Mouse (Mus musculus): ENCODE data around the gene Gpr179. TPM values are rescaled to one million over a fixed set of nuclear protein-coding genes. Genes with fewer than 3 reads are reported as not detected.

Gene Gpr179
- polyA plus RNA-seq, 1 experiment: 0.08 TPM

DNA sequence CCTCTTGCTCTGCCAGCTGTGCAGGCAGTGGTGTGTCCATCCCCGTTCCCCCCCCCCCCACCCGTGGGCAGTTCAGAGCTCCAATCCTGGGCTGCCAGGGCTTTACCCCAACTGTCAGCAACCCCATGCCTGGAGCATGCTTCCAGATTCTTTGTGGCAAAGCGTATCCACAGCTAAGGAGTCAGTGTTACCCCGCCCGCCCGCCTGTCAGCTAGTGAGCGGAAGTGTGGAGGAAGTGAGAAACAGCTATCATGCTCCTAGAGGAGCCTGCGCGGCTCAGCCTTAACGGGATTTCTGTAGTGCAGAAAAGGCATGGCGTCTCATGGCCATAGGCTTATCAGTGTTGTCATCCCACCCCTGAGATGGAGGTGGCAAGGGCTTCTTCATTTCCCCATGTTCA is 42.3 kb upstream of the Gpr179 start:
- H3ac ChIP-seq (ENCODE audit: control insufficient read depth, insufficient read length): no peak overlapping the region
- H3K27me3 ChIP-seq (ENCODE audit: control insufficient read depth, insufficient read depth, insufficient read length): no peaks in the 10 kb centered on the region
- H3K36me3 ChIP-seq (ENCODE audit: control insufficient read depth, insufficient read depth): peaks cover 42% of the 10 kb centered on the region
- no peak overlapping the region for H3K4me3 ChIP-seq
- TF ChIP-seq MYOG (IDR thresholded peaks at IDR 0.05; ENCODE audit: control insufficient read depth in 1 of 3, insufficient read depth in 1 of 3, insufficient read length in 2 of 3, low read depth in 2 of 3) (no peak), TCF3 (IDR thresholded peaks at IDR 0.05; ENCODE audit: insufficient read length, low read depth) (no peak), TCF12 (IDR thresholded peaks at IDR 0.05; ENCODE audit: insufficient read depth, poor library complexity, severe bottlenecking) (no peak), REST (IDR thresholded peaks at IDR 0.05; ENCODE audit: insufficient read depth, insufficient read length) (no peak), MYOD1 (IDR thresholded peaks at IDR 0.05; ENCODE audit: control insufficient read depth in 1 of 3, insufficient read length in 2 of 3, low read depth in 2 of 3) (no peak), POLR2AphosphoS2 (IDR thresholded peaks at IDR 0.05; ENCODE audit: insufficient read length, low read depth) (no peak)
- H3K4me2 ChIP-seq (ENCODE audit: low read depth): no peak overlapping the region
- H3K79me2 ChIP-seq (ENCODE audit: control insufficient read depth, insufficient read depth): no peaks in the 10 kb centered on the region

- H3K36me3 ChIP-seq (ENCODE audit: control insufficient read depth, insufficient read depth): peaks cover 47% of the 10 kb centered on the region
- no peaks in the 10 kb centered on the region for H3K79me2 ChIP-seq (ENCODE audit: control insufficient read depth, insufficient read depth)
- no peak for TF ChIP-seq REST (IDR thresholded peaks at IDR 0.05; ENCODE audit: insufficient read depth, insufficient read length)
- TF ChIP-seq USF1 (IDR thresholded peaks at IDR 0.05; ENCODE audit: low read depth): no peak
- TF ChIP-seq MYOD1 (IDR thresholded peaks at IDR 0.05; ENCODE audit: control insufficient read depth in 1 of 3, insufficient read length in 2 of 3, low read depth in 2 of 3): no peak
- TF ChIP-seq MAX (IDR thresholded peaks at IDR 0.05; ENCODE audit: low read depth): no peak
- H3K4me2 ChIP-seq (ENCODE audit: low read depth): no peak overlapping the region
- no peak overlapping the region for H3ac ChIP-seq (ENCODE audit: control insufficient read depth, insufficient read length)
- no peak overlapping the region for H3K4me3 ChIP-seq
- H3K27me3 ChIP-seq (ENCODE audit: control insufficient read depth, insufficient read depth, insufficient read length): no peaks in the 10 kb centered on the region
These were observed 41.8 kb upstream of the Gpr179 start for GRCm38 (mm10) chr11:97393658-97394057.

DNA sequence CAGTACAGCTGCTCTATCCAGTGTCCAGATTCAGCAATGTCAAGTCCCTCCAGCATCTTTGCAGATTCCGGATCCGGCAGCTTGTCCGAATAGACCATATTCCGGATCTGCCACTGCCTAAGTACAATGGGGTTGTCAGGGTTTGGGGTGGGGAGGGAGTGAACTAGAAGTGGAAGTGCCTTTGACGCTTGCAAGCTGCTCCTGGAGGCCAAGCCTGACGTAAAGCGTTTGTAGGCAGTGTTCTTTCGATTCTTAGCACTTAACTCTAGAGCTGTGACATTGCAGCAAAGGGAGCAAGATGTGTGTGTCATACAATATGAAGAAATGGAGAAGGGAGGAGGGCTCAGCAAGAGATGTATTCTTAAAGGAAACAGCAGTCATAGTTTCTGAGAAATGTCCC is 37.2 kb upstream of the Gpr179 start:
- H3K4me3 ChIP-seq: no peak overlapping the region
- no peak overlapping the region for H3K4me2 ChIP-seq (ENCODE audit: low read depth)
- H3K27me3 ChIP-seq (ENCODE audit: control insufficient read depth, insufficient read depth, insufficient read length): no peaks in the 10 kb centered on the region
- peaks cover 49% of the 10 kb centered on the region for H3K36me3 ChIP-seq (ENCODE audit: control insufficient read depth, insufficient read depth)
- H3K79me2 ChIP-seq (ENCODE audit: control insufficient read depth, insufficient read depth): no peaks in the 10 kb centered on the region
- no peak for TF ChIP-seq SRF (IDR thresholded peaks at IDR 0.05; ENCODE audit: control insufficient read depth, insufficient read length, low read depth)
- TF ChIP-seq TCF3 (IDR thresholded peaks at IDR 0.05; ENCODE audit: insufficient read length, low read depth): no peak
- no peak for TF ChIP-seq REST (IDR thresholded peaks at IDR 0.05; ENCODE audit: insufficient read depth, insufficient read length)
- no peak for TF ChIP-seq TCF12 (IDR thresholded peaks at IDR 0.05; ENCODE audit: insufficient read depth, poor library complexity, severe bottlenecking)
- TF ChIP-seq CEBPB (IDR thresholded peaks at IDR 0.05; ENCODE audit: insufficient read depth, poor library complexity, severe bottlenecking): no peak
- no peak for TF ChIP-seq POLR2A (IDR thresholded peaks at IDR 0.05; ENCODE audit: insufficient read length, low read depth)
- TF ChIP-seq MYOG (IDR thresholded peaks at IDR 0.05; ENCODE audit: control insufficient read depth in 1 of 3, insufficient read depth in 1 of 3, insufficient read length in 2 of 3, low read depth in 2 of 3): no peak
- no peak overlapping the region for H3ac ChIP-seq (ENCODE audit: control insufficient read depth, insufficient read length)

DNA sequence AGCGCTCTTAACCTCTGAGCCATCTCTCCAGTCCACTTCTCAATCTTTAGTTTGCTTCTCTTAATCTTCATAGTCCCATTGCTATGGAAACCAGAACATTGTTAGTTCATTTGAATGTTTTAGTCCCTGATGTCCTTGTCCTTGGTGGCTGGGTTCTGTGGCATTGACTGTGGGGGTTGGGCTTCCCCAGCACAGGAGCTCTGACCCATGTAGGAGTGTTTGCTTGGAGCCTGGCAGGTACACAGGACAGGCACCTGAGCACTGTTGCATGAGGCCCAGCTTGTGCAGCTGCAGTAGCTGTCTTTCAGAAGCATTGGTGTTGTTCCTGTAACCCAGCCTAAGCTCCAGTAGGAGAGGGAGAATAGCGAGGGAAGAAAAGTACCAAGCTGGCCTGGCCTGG is 35.9 kb upstream of the Gpr179 start:
- H3K36me3 ChIP-seq (ENCODE audit: control insufficient read depth, insufficient read depth): peaks cover 55% of the 10 kb centered on the region
- H3K4me2 ChIP-seq (ENCODE audit: low read depth): no peak overlapping the region
- TF ChIP-seq MYOD1 (IDR thresholded peaks at IDR 0.05; ENCODE audit: control insufficient read depth in 1 of 3, insufficient read length in 2 of 3, low read depth in 2 of 3): no peak
- no peak for TF ChIP-seq E2F4 (IDR thresholded peaks at IDR 0.05; ENCODE audit: insufficient read depth)
- TF ChIP-seq USF1 (IDR thresholded peaks at IDR 0.05; ENCODE audit: low read depth): no peak
- no peak for TF ChIP-seq SRF (IDR thresholded peaks at IDR 0.05; ENCODE audit: control insufficient read depth, insufficient read length, low read depth)
- no peak for TF ChIP-seq TCF3 (IDR thresholded peaks at IDR 0.05; ENCODE audit: insufficient read length, low read depth)
- TF ChIP-seq MAX (IDR thresholded peaks at IDR 0.05; ENCODE audit: low read depth): no peak
- TF ChIP-seq MYOG (IDR thresholded peaks at IDR 0.05; ENCODE audit: control insufficient read depth in 1 of 3, insufficient read depth in 1 of 3, insufficient read length in 2 of 3, low read depth in 2 of 3): no peak
- TF ChIP-seq POLR2AphosphoS2 (IDR thresholded peaks at IDR 0.05; ENCODE audit: insufficient read length, low read depth): no peak
- no peak for TF ChIP-seq CEBPB (IDR thresholded peaks at IDR 0.05; ENCODE audit: insufficient read depth, poor library complexity, severe bottlenecking)
- TF ChIP-seq POLR2A (IDR thresholded peaks at IDR 0.05; ENCODE audit: insufficient read length, low read depth): no peak
- no peak overlapping the region for H3K4me3 ChIP-seq
- H3ac ChIP-seq (ENCODE audit: control insufficient read depth, insufficient read length): no peak overlapping the region
- no peaks in the 10 kb centered on the region for H3K27me3 ChIP-seq (ENCODE audit: control insufficient read depth, insufficient read depth, insufficient read length)
- no peaks in the 10 kb centered on the region for H3K79me2 ChIP-seq (ENCODE audit: control insufficient read depth, insufficient read depth)

GRCm38 (mm10) chr11:97383764-97384163 is 31.9 kb upstream of the Gpr179 start:
- no peak overlapping the region for H3K4me3 ChIP-seq
- no peaks in the 10 kb centered on the region for H3K79me2 ChIP-seq (ENCODE audit: control insufficient read depth, insufficient read depth)
- TF ChIP-seq E2F4 (IDR thresholded peaks at IDR 0.05; ENCODE audit: insufficient read depth) (no peak), TCF12 (IDR thresholded peaks at IDR 0.05; ENCODE audit: insufficient read depth, poor library complexity, severe bottlenecking) (no peak), MYOD1 (IDR thresholded peaks at IDR 0.05; ENCODE audit: control insufficient read depth in 1 of 3, insufficient read length in 2 of 3, low read depth in 2 of 3) (no peak), USF1 (IDR thresholded peaks at IDR 0.05; ENCODE audit: low read depth) (no peak), POLR2A (IDR thresholded peaks at IDR 0.05; ENCODE audit: insufficient read length, low read depth) (no peak), REST (IDR thresholded peaks at IDR 0.05; ENCODE audit: insufficient read depth, insufficient read length) (no peak), CEBPB (IDR thresholded peaks at IDR 0.05; ENCODE audit: insufficient read depth, poor library complexity, severe bottlenecking) (no peak)
- no peaks in the 10 kb centered on the region for H3K27me3 ChIP-seq (ENCODE audit: control insufficient read depth, insufficient read depth, insufficient read length)
- no peak overlapping the region for H3ac ChIP-seq (ENCODE audit: control insufficient read depth, insufficient read length)
- peaks cover 31% of the 10 kb centered on the region for H3K36me3 ChIP-seq (ENCODE audit: control insufficient read depth, insufficient read depth)
- H3K4me2 ChIP-seq (ENCODE audit: low read depth): no peak overlapping the region

Measured in myocyte (in vitro differentiated cells).